Mouse (Mus musculus): Measurements from ENCODE around the gene Cks1b. TPM values are rescaled to one million over a fixed set of nuclear protein-coding genes. Genes with fewer than 3 reads are reported as not detected.

Cks1b gene
- polyA plus RNA-seq, 2 experiments: 247 to 473 TPM

- WGBS: 75% methylated on average over 11 of the region's 11 CpGs
- H3K4me1 ChIP-seq (ENCODE audit: control insufficient read depth, insufficient read depth, low read length): peaks cover 26% of the 10 kb centered on the region
- H3K27me3 ChIP-seq (ENCODE audit: control insufficient read depth, insufficient read depth, low read length): peaks cover 6% of the 10 kb centered on the region; the same call in 1 of the 2 replicates
- ATAC-seq (ENCODE audit: low FRiP score, low read depth) (no peak), DNase-seq (ENCODE audit: low spot score) (no peak)
- no peaks in the 10 kb centered on the region for H3K36me3 ChIP-seq (ENCODE audit: control insufficient read depth, insufficient read depth, low read length)
- no peak overlapping the region for H3K27ac ChIP-seq (replicated peaks; ENCODE audit: low read depth, low read length)
- H3K4me2 ChIP-seq (replicated peaks; ENCODE audit: low read depth, low read length, severe bottlenecking): no peak overlapping the region
- no peak for TF ChIP-seq POLR2A (IDR thresholded peaks at IDR 0.05; ENCODE audit: borderline replicate concordance, extremely low read depth, insufficient read depth, insufficient read length)
- no peak overlapping the region for H3K4me3 ChIP-seq (replicated peaks; ENCODE audit: low read length)
- no peak overlapping the region for H3K9ac ChIP-seq (ENCODE audit: low read depth, low read length, severe bottlenecking)
- H3K9me3 ChIP-seq (ENCODE audit: control insufficient read depth, low read length): no peaks in the 10 kb centered on the region
Observed at GRCm38 (mm10) chr3:89388134-89388881, 29.9 kb downstream of the Cks1b start.

- ATAC-seq (ENCODE audit: low FRiP score, low read depth): no peak
- Histone ChIP-seq H3K36me3 (ENCODE audit: control insufficient read depth, insufficient read depth, low read length) (no peaks in the 10 kb centered on the region), H3K4me3 (replicated peaks; ENCODE audit: low read length) (no peak overlapping the region), H3K27me3 (ENCODE audit: control insufficient read depth, insufficient read depth, low read length) (peaks cover 5% of the 10 kb centered on the region; the same call in 1 of the 2 replicates), H3K9ac (ENCODE audit: low read depth, low read length, severe bottlenecking) (no peak overlapping the region), H3K27ac (replicated peaks; ENCODE audit: low read depth, low read length) (no peak overlapping the region), H3K4me2 (replicated peaks; ENCODE audit: low read depth, low read length, severe bottlenecking) (no peak overlapping the region), H3K4me1 (ENCODE audit: control insufficient read depth, insufficient read depth, low read length) (peaks cover 26% of the 10 kb centered on the region), H3K9me3 (ENCODE audit: control insufficient read depth, low read length) (no peaks in the 10 kb centered on the region)
- no peak for TF ChIP-seq POLR2A (IDR thresholded peaks at IDR 0.05; ENCODE audit: borderline replicate concordance, extremely low read depth, insufficient read depth, insufficient read length)
- 80% methylated on average over 11 of the region's 11 CpGs for WGBS
- no peak for DNase-seq (ENCODE audit: low spot score)
Observed at GRCm38 (mm10) chr3:89387632-89388031, 30.6 kb downstream of the Cks1b start.

GRCm38 (mm10) chr3:89386438-89387420 is 31.5 kb downstream of the Cks1b start:
- Histone ChIP-seq H3K4me3 (replicated peaks; ENCODE audit: low read length) (no peak overlapping the region), H3K9me3 (ENCODE audit: control insufficient read depth, low read length) (no peaks in the 10 kb centered on the region), H3K27me3 (ENCODE audit: control insufficient read depth, insufficient read depth, low read length) (no peaks in the 10 kb centered on the region), H3K9ac (ENCODE audit: low read depth, low read length, severe bottlenecking) (no peak overlapping the region), H3K4me2 (replicated peaks; ENCODE audit: low read depth, low read length, severe bottlenecking) (0 out of 2 replicates have a peak overlapping the region, but pooled peaks have one; percentile 2), H3K4me1 (ENCODE audit: control insufficient read depth, insufficient read depth, low read length) (peaks cover 20% of the 10 kb centered on the region), H3K36me3 (ENCODE audit: control insufficient read depth, insufficient read depth, low read length) (no peaks in the 10 kb centered on the region), H3K27ac (replicated peaks; ENCODE audit: low read depth, low read length) (no peak overlapping the region)
- TF ChIP-seq POLR2A (IDR thresholded peaks at IDR 0.05; ENCODE audit: borderline replicate concordance, extremely low read depth, insufficient read depth, insufficient read length): no peak
- 60% methylated on average over 17 of the region's 17 CpGs for WGBS
- DNase-seq (ENCODE audit: low spot score) (no peak), ATAC-seq (ENCODE audit: low FRiP score, low read depth) (no peak)

- no peaks in the 10 kb centered on the region for H3K36me3 ChIP-seq (ENCODE audit: control insufficient read depth, insufficient read depth, low read length)
- no peak overlapping the region for H3K27ac ChIP-seq (replicated peaks; ENCODE audit: low read depth, low read length)
- 54% methylated on average over 7 of the region's 11 CpGs for WGBS
- peaks cover 8% of the 10 kb centered on the region for H3K4me1 ChIP-seq (ENCODE audit: control insufficient read depth, insufficient read depth, low read length)
- TF ChIP-seq POLR2A (IDR thresholded peaks at IDR 0.05; ENCODE audit: borderline replicate concordance, extremely low read depth, insufficient read depth, insufficient read length): no peak
- H3K4me3 ChIP-seq (replicated peaks; ENCODE audit: low read length): no peak overlapping the region
- no peak overlapping the region for H3K4me2 ChIP-seq (replicated peaks; ENCODE audit: low read depth, low read length, severe bottlenecking)
- H3K27me3 ChIP-seq (ENCODE audit: control insufficient read depth, insufficient read depth, low read length): no peaks in the 10 kb centered on the region
- DNase-seq (ENCODE audit: low spot score): no peak
- ATAC-seq (ENCODE audit: low FRiP score, low read depth): no peak
- H3K9ac ChIP-seq (ENCODE audit: low read depth, low read length, severe bottlenecking): 0 out of 2 replicates have a peak overlapping the region, but pooled peaks have one; percentile 1
- H3K9me3 ChIP-seq (ENCODE audit: control insufficient read depth, low read length): no peaks in the 10 kb centered on the region
Observed at GRCm38 (mm10) chr3:89385451-89385850, 32.7 kb downstream of the Cks1b start.

Measured in limb, embryonic 14.5 days (tissue).